ENCODE assay signal across 7 mouse cellular contexts in genomic region chr6:143100478-143101115, GRCm38 (mm10). TPM values are rescaled to one million over a fixed set of nuclear protein-coding genes. Genes with fewer than 3 reads are reported as not detected.
DNase-seq lines count a peak whose midpoint lies in the region; ATAC-seq and TF ChIP-seq lines count a peak whose summit lies in the region.

No protein-coding gene starts in this region.

- TF ChIP-seq CTCF in small intestine, adult 2 months (IDR thresholded peaks at IDR 0.05; ENCODE audit: extremely low read depth, insufficient read length, insufficient replicate concordance, low read depth, low read length): no peak

- H3K9ac ChIP-seq in lung, embryonic 16.5 days (ENCODE audit: low read length): peak overlapping the region; percentile 65
- peak overlapping the region; percentile 84 for H3K9ac ChIP-seq in embryonic facial prominence, embryonic 14.5 days (ENCODE audit: low read depth, low read length)

- no peak for DNase-seq in lung, postnatal 36 days
- DNase-seq in embryonic facial prominence, embryonic 14.5 days (ENCODE audit: low spot score): no peak
- DNase-seq in limb, embryonic 10.5 days (ENCODE audit: low spot score): no peak
- no peak for DNase-seq in ovary, postnatal 14 days (ENCODE audit: low spot score)
- no peak for DNase-seq in left cerebral cortex, adult 18-20 months (ENCODE audit: low spot score in 2 of 2)

- peaks cover 4% of the 10 kb centered on the region; the same call in 1 of the 2 replicates for H3K36me3 ChIP-seq in lung, embryonic 16.5 days (ENCODE audit: control insufficient read depth, insufficient read depth, low read length)
- no peaks in the 10 kb centered on the region; the same call in 1 of the 2 replicates for H3K36me3 ChIP-seq in embryonic facial prominence, embryonic 14.5 days (ENCODE audit: control insufficient read depth, insufficient read depth, low read length)
- H3K36me3 ChIP-seq in limb, embryonic 10.5 days: peaks cover 20% of the 10 kb centered on the region
- H3K36me3 ChIP-seq in small intestine, adult 2 months (ENCODE audit: control insufficient read depth, insufficient read depth, low read length): no peaks in the 10 kb centered on the region

- peak overlapping the region; percentile 78 for H3K4me3 ChIP-seq in lung, embryonic 16.5 days (ENCODE audit: low read length)
- H3K4me3 ChIP-seq in embryonic facial prominence, embryonic 14.5 days (ENCODE audit: low read depth, low read length): peak overlapping the region; percentile 82
- H3K4me3 ChIP-seq in limb, embryonic 10.5 days: peak overlapping the region; percentile 97
- H3K4me3 ChIP-seq in small intestine, adult 2 months (ENCODE audit: low read depth, low read length): peak overlapping the region; percentile 90

- H3K27me3 ChIP-seq in lung, embryonic 16.5 days (ENCODE audit: control insufficient read depth, insufficient read depth, low read depth, low read length): no peaks in the 10 kb centered on the region
- H3K27me3 ChIP-seq in embryonic facial prominence, embryonic 14.5 days (replicated peaks; ENCODE audit: control insufficient read depth, insufficient read depth, low read length): no peaks in the 10 kb centered on the region
- no peaks in the 10 kb centered on the region for H3K27me3 ChIP-seq in limb, embryonic 10.5 days (ENCODE audit: low read depth, poor library complexity, severe bottlenecking)
- no peaks in the 10 kb centered on the region for H3K27me3 ChIP-seq in small intestine, adult 2 months (ENCODE audit: control insufficient read depth, insufficient read depth, low read length)

- ATAC-seq in lung, embryonic 16.5 days (ENCODE audit: low read depth): no peak; the same call in 1 of the 2 replicates
- ATAC-seq in embryonic facial prominence, embryonic 14.5 days (ENCODE audit: low read depth): no peak

- peaks cover 3% of the 10 kb centered on the region for H3K4me1 ChIP-seq in lung, embryonic 16.5 days (replicated peaks; ENCODE audit: control insufficient read depth, insufficient read depth, low read length)
- H3K4me1 ChIP-seq in embryonic facial prominence, embryonic 14.5 days (ENCODE audit: control insufficient read depth, insufficient read depth, low read length): no peaks in the 10 kb centered on the region
- H3K4me1 ChIP-seq in limb, embryonic 10.5 days: peaks cover 43% of the 10 kb centered on the region
- H3K4me1 ChIP-seq in small intestine, adult 2 months (ENCODE audit: control insufficient read depth, insufficient read depth, insufficient read length, low read length): peaks cover 2% of the 10 kb centered on the region; the same call in 1 of the 2 replicates

- no peak overlapping the region for H3K27ac ChIP-seq in lung, embryonic 16.5 days (ENCODE audit: low read length)
- H3K27ac ChIP-seq in embryonic facial prominence, embryonic 14.5 days (replicated peaks; ENCODE audit: low read depth, low read length): no peak overlapping the region
- peak overlapping the region; percentile 96 for H3K27ac ChIP-seq in limb, embryonic 10.5 days
- H3K27ac ChIP-seq in small intestine, adult 2 months (ENCODE audit: insufficient read depth, low read depth, low read length): peak overlapping the region; percentile 50

- H3K4me2 ChIP-seq in lung, embryonic 16.5 days (ENCODE audit: low read depth, low read length): peak overlapping the region; percentile 79
- H3K4me2 ChIP-seq in embryonic facial prominence, embryonic 14.5 days (ENCODE audit: low read depth, low read length): peak overlapping the region; percentile 65

- no peaks in the 10 kb centered on the region for H3K9me3 ChIP-seq in lung, embryonic 16.5 days (ENCODE audit: control insufficient read depth, low read length)
- H3K9me3 ChIP-seq in embryonic facial prominence, embryonic 14.5 days (ENCODE audit: control insufficient read depth, low read length): no peaks in the 10 kb centered on the region
- H3K9me3 ChIP-seq in limb, embryonic 10.5 days (replicated peaks): no peaks in the 10 kb centered on the region

- TF ChIP-seq POLR2A in small intestine, adult 2 months (IDR thresholded peaks at IDR 0.05; ENCODE audit: low read depth, low read length): no peak

- 34% methylated on average over 8 of the region's 8 CpGs for WGBS in lung, embryonic 16.5 days
- WGBS in embryonic facial prominence, embryonic 14.5 days: 45% methylated on average over 8 of the region's 8 CpGs
- WGBS in limb, embryonic 10.5 days: 54% methylated on average over 8 of the region's 8 CpGs
- WGBS in small intestine, adult 2 months: 44% methylated on average over 8 of the region's 8 CpGs

RNA-seq across cellular contexts. Expression of gene C2cd5, which starts 0.7 kb away (rescaled TPM):
- 26.7 and 27.0 TPM in 2 replicates for polyA plus RNA-seq in lung, embryonic 16.5 days (2015; fragmentation: Nextera tagmentation; extraction: Ambion mirVana)
- polyA plus RNA-seq in embryonic facial prominence, embryonic 14.5 days (2014; fragmentation: Nextera tagmentation; extraction: Ambion mirVana): 19.1 and 22.4 TPM in 2 replicates
- 45.3 and 46.1 TPM in 2 replicates for polyA plus RNA-seq in limb, embryonic 10.5 days (2016; fragmentation: Nextera tagmentation; extraction: Ambion mirVana)
- polyA plus RNA-seq in small intestine, adult 2 months (2012; rRNA removed): 5.8 and 15.9 TPM in 2 replicates
- total RNA-seq in left cerebral cortex, adult 18-20 months (2021): 10 to 100 TPM; 89.5 to 92.6 TPM

Comparison
In these comparisons a context has a peak if more than half of its experiments do, and no peak if none do; other contexts are left out.
1. H3K27ac ChIP-seq: peak in limb, embryonic 10.5 days (single experiment) and small intestine, adult 2 months (single experiment); none in lung, embryonic 16.5 days (single experiment) and embryonic facial prominence, embryonic 14.5 days (single experiment).
2. Peak in every context shown above with its lines, with median percentiles within 50 percentile points of each other: H3K4me3 ChIP-seq.